Mouse (Mus musculus): Measurements from ENCODE around the gene Pdzk1.

Pdzk1 gene

GRCm38 (mm10) chr3:96828984-96829383, at the start of gene Pdzk1, which contains the start of gene Cd160:
Pdzk1 (plus strand) TSS chr3:96829284.
Cd160 (minus strand) TSS chr3:96829351.
- no peak for DNase-seq (ENCODE audit: low spot score in 2 of 2)

GRCm38 (mm10) chr3:96782236-96782635, 46.8 kb upstream of the Pdzk1 start:
- DNase-seq (ENCODE audit: low spot score in 2 of 2): no peak

- no peak for DNase-seq (ENCODE audit: low spot score in 2 of 2)
Measured at GRCm38 (mm10) chr3:96787784-96788183, 41.3 kb upstream of the Pdzk1 start.

- DNase-seq (ENCODE audit: low spot score in 2 of 2): no peak
Measured at GRCm38 (mm10) chr3:96788506-96788905, 40.6 kb upstream of the Pdzk1 start.

GRCm38 (mm10) chr3:96800254-96800653, 28.8 kb upstream of the Pdzk1 start:
- DNase-seq (ENCODE audit: low spot score in 2 of 2): no peak

GRCm38 (mm10) chr3:96802214-96802613, 26.9 kb upstream of the Pdzk1 start:
- DNase-seq (ENCODE audit: low spot score in 2 of 2): no peak

GRCm38 (mm10) chr3:96808136-96808535, 20.9 kb upstream of the Pdzk1 start:
- DNase-seq (ENCODE audit: low spot score in 2 of 2): no peak

- DNase-seq (ENCODE audit: low spot score in 2 of 2): no peak
Measured at GRCm38 (mm10) chr3:96808651-96809050, 20.4 kb upstream of the Pdzk1 start.

GRCm38 (mm10) chr3:96811232-96811631, 17.9 kb upstream of the Pdzk1 start:
- no peak for DNase-seq (ENCODE audit: low spot score in 2 of 2)

- peak; percentile 82 to 83 for DNase-seq (ENCODE audit: low spot score in 2 of 2)
Measured at GRCm38 (mm10) chr3:96812395-96813091, 16.5 kb upstream of the Pdzk1 start.

GRCm38 (mm10) chr3:96813106-96813505, 16.0 kb upstream of the Pdzk1 start:
- peak; percentile 37 for DNase-seq (ENCODE audit: low spot score in 2 of 2)

- no peak for DNase-seq (ENCODE audit: low spot score in 2 of 2)
Measured at GRCm38 (mm10) chr3:96813591-96814244, 15.4 kb upstream of the Pdzk1 start.

- DNase-seq (ENCODE audit: low spot score in 2 of 2): peak; percentile 27 to 39
Measured at GRCm38 (mm10) chr3:96814342-96814741, 14.7 kb upstream of the Pdzk1 start.

GRCm38 (mm10) chr3:96820116-96820915, 8.8 kb upstream of the Pdzk1 start:
- no peak for DNase-seq (ENCODE audit: low spot score in 2 of 2)

GRCm38 (mm10) chr3:96821581-96821980, 7.5 kb upstream of the Pdzk1 start:
- no peak for DNase-seq (ENCODE audit: low spot score in 2 of 2)

GRCm38 (mm10) chr3:96823701-96824100, 5.4 kb upstream of the Pdzk1 start:
- DNase-seq (ENCODE audit: low spot score in 2 of 2): no peak

GRCm38 (mm10) chr3:96824614-96825013, 4.5 kb upstream of the Pdzk1 start:
- no peak for DNase-seq (ENCODE audit: low spot score in 2 of 2)

GRCm38 (mm10) chr3:96825261-96825660, 3.8 kb upstream of the Pdzk1 start:
- no peak for DNase-seq (ENCODE audit: low spot score in 2 of 2)

- DNase-seq (ENCODE audit: low spot score in 2 of 2): no peak
Measured at GRCm38 (mm10) chr3:96828308-96828864, 698 bp upstream of the Pdzk1 start.

- no peak for DNase-seq (ENCODE audit: low spot score in 2 of 2)
Measured at GRCm38 (mm10) chr3:96829856-96830255, 772 bp downstream of the Pdzk1 start.

- no peak for DNase-seq (ENCODE audit: low spot score in 2 of 2)
Measured at GRCm38 (mm10) chr3:96832930-96833329, 3.8 kb downstream of the Pdzk1 start.
